Mouse (Mus musculus): Measurements from ENCODE around the gene Crtc3. TPM values are rescaled to one million over a fixed set of nuclear protein-coding genes. Genes with fewer than 3 reads are reported as not detected.

The Crtc3 gene
- polyA plus RNA-seq, 1 experiment, result 21.7 TPM

GRCm38 (mm10) chr7:80611646-80612045, 77.0 kb downstream of the Crtc3 start:
- Histone ChIP-seq H3K4me1 (ENCODE audit: control insufficient read depth, insufficient read depth, low read length) (peaks cover 37% of the 10 kb centered on the region), H3K27me3 (ENCODE audit: control insufficient read depth, insufficient read depth, low read length) (no peaks in the 10 kb centered on the region), H3K27ac (ENCODE audit: insufficient read depth, low read length) (peak overlapping the region; percentile 2; the same call in 1 of the 2 replicates), H3K4me3 (replicated peaks; ENCODE audit: insufficient read depth, low read depth, low read length) (no peak overlapping the region)
- no peak for TF ChIP-seq POLR2A (IDR thresholded peaks at IDR 0.05; ENCODE audit: borderline replicate concordance, insufficient read depth, low read length)
- no peak for TF ChIP-seq CTCF (IDR thresholded peaks at IDR 0.05; ENCODE audit: borderline replicate concordance, insufficient read depth, low read depth, low read length)
- peak; percentile 45 to 63 for DNase-seq
- WGBS, result 17% methylated on average over 7 of the region's 7 CpGs

GRCm38 (mm10) chr7:80607503-80607902, 81.2 kb downstream of the Crtc3 start:
- no peak overlapping the region for H3K4me3 ChIP-seq (replicated peaks; ENCODE audit: insufficient read depth, low read depth, low read length)
- H3K27ac ChIP-seq (ENCODE audit: insufficient read depth, low read length), result no peak overlapping the region
- no peaks in the 10 kb centered on the region for H3K27me3 ChIP-seq (ENCODE audit: control insufficient read depth, insufficient read depth, low read length)
- WGBS, result 40% methylated on average over 2 of the region's 2 CpGs
- H3K4me1 ChIP-seq (ENCODE audit: control insufficient read depth, insufficient read depth, low read length), result peaks cover 32% of the 10 kb centered on the region
- no peak for DNase-seq
- TF ChIP-seq CTCF (IDR thresholded peaks at IDR 0.05; ENCODE audit: borderline replicate concordance, insufficient read depth, low read depth, low read length) (no peak), POLR2A (IDR thresholded peaks at IDR 0.05; ENCODE audit: borderline replicate concordance, insufficient read depth, low read length) (no peak)

GRCm38 (mm10) chr7:80606435-80606834, 82.2 kb downstream of the Crtc3 start:
- H3K27me3 ChIP-seq (ENCODE audit: control insufficient read depth, insufficient read depth, low read length), result no peaks in the 10 kb centered on the region
- peaks cover 27% of the 10 kb centered on the region for H3K4me1 ChIP-seq (ENCODE audit: control insufficient read depth, insufficient read depth, low read length)
- no peak overlapping the region for H3K27ac ChIP-seq (ENCODE audit: insufficient read depth, low read length)
- no peak for DNase-seq
- peak; percentile 1; the same call in 1 of the 2 replicates for TF ChIP-seq CTCF (IDR thresholded peaks at IDR 0.05; ENCODE audit: borderline replicate concordance, insufficient read depth, low read depth, low read length)
- no peak for TF ChIP-seq POLR2A (IDR thresholded peaks at IDR 0.05; ENCODE audit: borderline replicate concordance, insufficient read depth, low read length)
- WGBS, result 89% methylated on average over 4 of the region's 4 CpGs
- no peak overlapping the region for H3K4me3 ChIP-seq (replicated peaks; ENCODE audit: insufficient read depth, low read depth, low read length)

GRCm38 (mm10) chr7:80605557-80605930, 83.1 kb downstream of the Crtc3 start:
- DNase-seq, result no peak
- Histone ChIP-seq H3K27ac (ENCODE audit: insufficient read depth, low read length) (no peak overlapping the region), H3K4me1 (ENCODE audit: control insufficient read depth, insufficient read depth, low read length) (peaks cover 19% of the 10 kb centered on the region), H3K4me3 (replicated peaks; ENCODE audit: insufficient read depth, low read depth, low read length) (no peak overlapping the region), H3K27me3 (ENCODE audit: control insufficient read depth, insufficient read depth, low read length) (no peaks in the 10 kb centered on the region)
- TF ChIP-seq CTCF (IDR thresholded peaks at IDR 0.05; ENCODE audit: borderline replicate concordance, insufficient read depth, low read depth, low read length) (no peak), POLR2A (IDR thresholded peaks at IDR 0.05; ENCODE audit: borderline replicate concordance, insufficient read depth, low read length) (no peak)
- 35% methylated on average over 10 of the region's 10 CpGs for WGBS

- no peak for TF ChIP-seq POLR2A (IDR thresholded peaks at IDR 0.05; ENCODE audit: borderline replicate concordance, insufficient read depth, low read length)
- Histone ChIP-seq H3K4me1 (ENCODE audit: control insufficient read depth, insufficient read depth, low read length) (peaks cover 18% of the 10 kb centered on the region), H3K4me3 (replicated peaks; ENCODE audit: insufficient read depth, low read depth, low read length) (no peak overlapping the region), H3K27me3 (ENCODE audit: control insufficient read depth, insufficient read depth, low read length) (no peaks in the 10 kb centered on the region), H3K27ac (ENCODE audit: insufficient read depth, low read length) (no peak overlapping the region)
- DNase-seq, result no peak
- WGBS, result 25% methylated on average over 11 of the region's 11 CpGs
Measured at GRCm38 (mm10) chr7:80604908-80605556, 83.6 kb downstream of the Crtc3 start.

- WGBS, result 39% methylated on average over 1 of the region's 1 CpGs
- TF ChIP-seq POLR2A (IDR thresholded peaks at IDR 0.05; ENCODE audit: borderline replicate concordance, insufficient read depth, low read length), result no peak
- no peak for TF ChIP-seq CTCF (IDR thresholded peaks at IDR 0.05; ENCODE audit: borderline replicate concordance, insufficient read depth, low read depth, low read length)
- H3K27ac ChIP-seq (ENCODE audit: insufficient read depth, low read length), result no peak overlapping the region
- H3K27me3 ChIP-seq (ENCODE audit: control insufficient read depth, insufficient read depth, low read length), result no peaks in the 10 kb centered on the region
- peaks cover 18% of the 10 kb centered on the region for H3K4me1 ChIP-seq (ENCODE audit: control insufficient read depth, insufficient read depth, low read length)
- H3K4me3 ChIP-seq (replicated peaks; ENCODE audit: insufficient read depth, low read depth, low read length), result no peak overlapping the region
- DNase-seq, result no peak
Measured at GRCm38 (mm10) chr7:80602574-80602973, 86.1 kb downstream of the Crtc3 start.

- Histone ChIP-seq H3K27ac (ENCODE audit: insufficient read depth, low read length) (no peak overlapping the region), H3K27me3 (ENCODE audit: control insufficient read depth, insufficient read depth, low read length) (no peaks in the 10 kb centered on the region), H3K4me1 (ENCODE audit: control insufficient read depth, insufficient read depth, low read length) (peaks cover 13% of the 10 kb centered on the region), H3K4me3 (replicated peaks; ENCODE audit: insufficient read depth, low read depth, low read length) (no peak overlapping the region)
- TF ChIP-seq POLR2A (IDR thresholded peaks at IDR 0.05; ENCODE audit: borderline replicate concordance, insufficient read depth, low read length), result no peak
- no peak for TF ChIP-seq CTCF (IDR thresholded peaks at IDR 0.05; ENCODE audit: borderline replicate concordance, insufficient read depth, low read depth, low read length)
- no peak for DNase-seq
- WGBS, result 84% methylated on average over 13 of the region's 13 CpGs
Measured at GRCm38 (mm10) chr7:80598436-80598985, 90.2 kb downstream of the Crtc3 start.

- 52% methylated on average over 5 of the region's 5 CpGs for WGBS
- DNase-seq, result no peak
- Histone ChIP-seq H3K27ac (ENCODE audit: insufficient read depth, low read length) (no peak overlapping the region), H3K4me1 (ENCODE audit: control insufficient read depth, insufficient read depth, low read length) (peaks cover 7% of the 10 kb centered on the region), H3K4me3 (replicated peaks; ENCODE audit: insufficient read depth, low read depth, low read length) (no peak overlapping the region), H3K27me3 (ENCODE audit: control insufficient read depth, insufficient read depth, low read length) (no peaks in the 10 kb centered on the region)
- TF ChIP-seq CTCF (IDR thresholded peaks at IDR 0.05; ENCODE audit: borderline replicate concordance, insufficient read depth, low read depth, low read length) (no peak), POLR2A (IDR thresholded peaks at IDR 0.05; ENCODE audit: borderline replicate concordance, insufficient read depth, low read length) (no peak)
Measured at GRCm38 (mm10) chr7:80597900-80598299, 90.8 kb downstream of the Crtc3 start.

Data from cerebellum, adult 2 months (tissue).